Mouse (Mus musculus): ENCODE results near the gene Kcp. TPM values are rescaled to one million over a fixed set of nuclear protein-coding genes. Genes with fewer than 3 reads are reported as not detected.

Kcp gene
- polyA plus RNA-seq, 1 experiment from 2014 or later: 28.3 TPM

- no peak overlapping the region for H3K27ac ChIP-seq (replicated peaks)
- H3K9ac ChIP-seq: no peak overlapping the region
- no peaks in the 10 kb centered on the region for H3K9me3 ChIP-seq (replicated peaks)
- H3K4me2 ChIP-seq (replicated peaks): no peak overlapping the region
- H3K4me3 ChIP-seq (replicated peaks): no peak overlapping the region
- H3K27me3 ChIP-seq: no peaks in the 10 kb centered on the region
- 32% methylated on average over 4 of the region's 4 CpGs for WGBS
- ATAC-seq (ENCODE audit: insufficient number of reproducible peaks, low FRiP score, low TSS enrichment, low read depth): no peak
- H3K36me3 ChIP-seq: peaks cover 91% of the 10 kb centered on the region
- no peaks in the 10 kb centered on the region for H3K4me1 ChIP-seq
Measured at GRCm38 (mm10) chr6:29449858-29450257, 57.9 kb downstream of the Kcp start.

DNA sequence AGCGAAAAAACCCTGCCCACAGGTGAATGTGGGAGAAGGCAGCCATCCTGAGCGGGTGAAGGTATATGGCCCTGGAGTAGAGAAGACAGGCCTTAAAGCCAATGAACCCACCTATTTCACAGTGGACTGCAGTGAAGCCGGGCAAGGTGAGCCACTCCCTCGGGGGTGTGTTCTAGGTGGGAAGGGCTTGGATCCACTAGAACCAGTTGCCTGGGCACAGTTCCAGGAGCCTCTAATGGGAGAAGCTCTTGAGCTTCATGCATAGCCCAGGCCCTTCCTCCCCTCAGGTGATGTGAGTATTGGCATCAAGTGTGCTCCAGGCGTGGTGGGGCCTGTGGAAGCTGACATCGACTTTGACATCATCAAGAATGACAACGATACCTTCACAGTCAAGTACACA, 62.4 kb downstream of the Kcp start:
- no peaks in the 10 kb centered on the region for H3K9me3 ChIP-seq (replicated peaks)
- no peak overlapping the region for H3K27ac ChIP-seq (replicated peaks)
- H3K4me3 ChIP-seq (replicated peaks): no peak overlapping the region
- WGBS: 90% methylated on average over 7 of the region's 7 CpGs
- no peak for ATAC-seq (ENCODE audit: insufficient number of reproducible peaks, low FRiP score, low TSS enrichment, low read depth)
- H3K4me2 ChIP-seq (replicated peaks): no peak overlapping the region
- H3K36me3 ChIP-seq: peaks cover 93% of the 10 kb centered on the region
- H3K9ac ChIP-seq: no peak overlapping the region
- H3K27me3 ChIP-seq: no peaks in the 10 kb centered on the region
- no peaks in the 10 kb centered on the region for H3K4me1 ChIP-seq

DNA sequence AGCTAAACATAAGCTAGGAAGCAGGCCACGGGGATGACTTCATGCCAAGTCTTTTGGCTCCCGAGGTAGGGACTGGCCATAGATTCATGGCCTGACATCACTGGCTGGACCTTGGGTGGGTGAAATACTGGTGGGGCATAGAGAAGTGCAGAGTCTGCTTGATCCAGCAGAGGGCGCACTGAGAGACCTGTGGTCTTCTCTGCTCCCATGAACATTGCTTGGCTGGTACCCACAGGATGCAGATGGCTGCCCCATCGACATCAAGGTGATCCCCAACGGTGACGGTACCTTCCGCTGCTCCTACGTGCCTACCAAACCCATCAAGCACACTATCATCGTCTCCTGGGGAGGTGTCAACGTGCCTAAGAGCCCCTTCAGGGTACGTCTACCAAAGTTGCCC, 63.0 kb downstream of the Kcp start:
- H3K9me3 ChIP-seq (replicated peaks): no peaks in the 10 kb centered on the region
- H3K4me3 ChIP-seq (replicated peaks): no peak overlapping the region
- no peak for ATAC-seq (ENCODE audit: insufficient number of reproducible peaks, low FRiP score, low TSS enrichment, low read depth)
- no peak overlapping the region for H3K4me2 ChIP-seq (replicated peaks)
- H3K36me3 ChIP-seq: peaks cover 94% of the 10 kb centered on the region
- no peaks in the 10 kb centered on the region for H3K27me3 ChIP-seq
- no peak overlapping the region for H3K9ac ChIP-seq
- H3K4me1 ChIP-seq: no peaks in the 10 kb centered on the region
- 70% methylated on average over 11 of the region's 11 CpGs for WGBS
- H3K27ac ChIP-seq (replicated peaks): no peak overlapping the region

DNA sequence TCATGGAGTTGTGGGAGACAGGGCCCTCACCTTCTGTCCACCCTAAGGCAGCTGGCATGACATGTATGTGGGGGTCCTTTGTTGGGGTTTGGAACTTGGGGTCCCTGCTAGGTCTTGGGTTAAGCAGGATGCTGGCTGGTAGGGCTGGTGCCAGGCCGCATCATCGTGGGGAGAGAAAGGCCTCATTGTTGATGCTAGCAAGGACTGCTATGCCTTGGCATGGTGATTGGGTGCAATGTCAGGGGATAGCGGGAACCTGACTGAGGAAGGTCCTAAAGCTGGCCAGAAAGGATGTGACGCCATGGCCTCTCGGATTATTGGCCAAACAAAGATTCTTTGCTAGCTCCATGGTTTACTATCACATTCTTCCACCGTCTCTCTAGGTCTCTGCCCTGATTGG, 68.0 kb downstream of the Kcp start:
- H3K36me3 ChIP-seq: peaks cover 59% of the 10 kb centered on the region
- ATAC-seq (ENCODE audit: insufficient number of reproducible peaks, low FRiP score, low TSS enrichment, low read depth): no peak
- H3K9ac ChIP-seq: no peak overlapping the region
- no peak overlapping the region for H3K27ac ChIP-seq (replicated peaks)
- H3K4me1 ChIP-seq: peaks cover 24% of the 10 kb centered on the region
- H3K9me3 ChIP-seq (replicated peaks): no peaks in the 10 kb centered on the region
- H3K4me2 ChIP-seq (replicated peaks): no peak overlapping the region
- 0 out of 2 replicates have a peak, but pooled peaks cover 3% of the 10 kb centered on the region for H3K27me3 ChIP-seq
- 89% methylated on average over 6 of the region's 6 CpGs for WGBS
- H3K4me3 ChIP-seq (replicated peaks): no peak overlapping the region

DNA sequence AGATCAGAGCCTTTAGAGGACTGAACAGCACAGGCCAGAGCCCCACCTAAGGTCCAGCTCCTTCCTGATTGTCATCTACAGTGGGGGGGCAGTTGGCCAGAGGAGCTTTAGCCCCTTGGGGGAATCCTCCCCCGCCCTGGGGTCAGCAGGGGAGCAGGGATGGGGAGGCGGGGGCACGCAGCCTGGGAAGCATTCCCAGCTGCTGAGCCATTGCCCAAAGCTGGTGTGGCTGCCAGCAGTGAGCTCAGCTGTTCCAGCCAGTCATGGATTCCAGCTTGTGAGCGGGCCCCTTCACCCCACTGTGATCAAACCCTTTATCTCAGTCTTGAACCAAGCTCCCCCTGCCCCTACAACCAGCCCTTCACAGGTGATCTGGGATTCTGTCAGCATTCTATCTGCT, 68.5 kb downstream of the Kcp start:
- Histone ChIP-seq H3K9ac (no peak overlapping the region), H3K27me3 (0 out of 2 replicates have a peak, but pooled peaks cover 3% of the 10 kb centered on the region), H3K4me2 (replicated peaks) (no peak overlapping the region), H3K36me3 (peaks cover 56% of the 10 kb centered on the region), H3K4me3 (replicated peaks) (no peak overlapping the region), H3K9me3 (replicated peaks) (no peaks in the 10 kb centered on the region), H3K4me1 (peaks cover 24% of the 10 kb centered on the region), H3K27ac (replicated peaks) (no peak overlapping the region)
- WGBS: 66% methylated on average over 4 of the region's 4 CpGs
- ATAC-seq (ENCODE audit: insufficient number of reproducible peaks, low FRiP score, low TSS enrichment, low read depth): no peak

DNA sequence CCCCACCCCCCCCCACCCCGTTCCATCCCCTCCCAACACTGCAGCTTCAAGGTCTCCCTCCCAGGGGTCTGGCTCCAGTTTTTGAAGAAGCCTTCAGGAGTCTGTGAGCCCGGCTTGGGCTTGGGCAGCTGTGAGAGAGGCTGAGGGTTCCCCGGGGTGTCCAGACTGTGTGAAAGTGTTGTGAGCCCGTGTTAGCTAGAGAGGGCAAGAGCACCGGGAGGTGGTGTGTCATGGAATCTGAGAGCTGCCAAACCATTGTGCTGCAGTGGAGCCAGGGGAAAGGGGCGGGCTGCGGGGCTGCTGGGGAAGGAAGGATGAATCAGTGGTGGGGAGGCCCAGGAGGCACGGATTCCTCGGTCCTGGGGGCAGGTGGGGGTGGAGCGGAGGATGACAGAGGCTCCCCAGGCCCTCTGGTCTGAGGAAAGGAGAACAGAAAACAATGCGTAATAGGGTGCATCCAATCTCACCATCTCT, 71.3 kb downstream of the Kcp start:
- H3K4me3 ChIP-seq (replicated peaks): peak overlapping the region; percentile 64
- H3K4me1 ChIP-seq: peaks cover 43% of the 10 kb centered on the region
- no peak for ATAC-seq (ENCODE audit: insufficient number of reproducible peaks, low FRiP score, low TSS enrichment, low read depth)
- H3K27me3 ChIP-seq: peaks cover 3% of the 10 kb centered on the region; the same call in 1 of the 2 replicates
- peak overlapping the region; percentile 82 for H3K4me2 ChIP-seq (replicated peaks)
- H3K27ac ChIP-seq (replicated peaks): peak overlapping the region; percentile 91
- no peaks in the 10 kb centered on the region for H3K9me3 ChIP-seq (replicated peaks)
- H3K9ac ChIP-seq: 0 out of 2 replicates have a peak overlapping the region, but pooled peaks have one; percentile 12
- H3K36me3 ChIP-seq: peaks cover 30% of the 10 kb centered on the region
- 5% methylated on average over 11 of the region's 11 CpGs for WGBS

DNA sequence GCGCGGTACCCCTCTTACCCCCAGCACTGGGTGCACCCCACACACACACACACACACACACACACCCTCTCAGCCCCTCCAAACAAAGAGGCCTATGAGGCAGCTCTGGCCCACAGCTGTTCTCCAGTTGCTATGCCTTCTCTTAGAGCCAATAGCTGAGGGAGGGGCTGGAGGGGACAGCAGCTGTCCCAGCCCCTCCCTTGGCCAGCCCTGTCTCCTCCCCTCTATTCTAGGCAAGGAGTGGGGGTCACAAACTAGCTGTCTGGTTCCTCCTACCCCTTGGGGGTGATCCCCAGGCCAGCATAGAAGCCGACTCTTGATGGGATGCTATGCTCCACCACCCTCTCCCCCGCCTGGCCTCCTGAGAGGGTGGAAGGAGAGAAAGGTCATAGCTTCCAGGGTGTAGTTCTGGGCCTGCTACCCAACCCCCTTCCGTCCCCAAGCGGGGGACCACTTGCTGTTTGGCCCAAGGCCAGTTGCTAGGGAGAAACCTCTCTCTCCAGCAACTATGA, 71.8 kb downstream of the Kcp start:
- Histone ChIP-seq H3K27me3 (peaks cover 3% of the 10 kb centered on the region; the same call in 1 of the 2 replicates), H3K4me3 (replicated peaks) (peak overlapping the region; percentile 64), H3K4me1 (peaks cover 46% of the 10 kb centered on the region), H3K27ac (replicated peaks) (peak overlapping the region; percentile 91), H3K9me3 (replicated peaks) (no peaks in the 10 kb centered on the region), H3K36me3 (peaks cover 25% of the 10 kb centered on the region), H3K4me2 (replicated peaks) (peak overlapping the region; percentile 82), H3K9ac (no peak overlapping the region; the same call in none of the 2 replicates)
- 27% methylated on average over 6 of the region's 6 CpGs for WGBS
- ATAC-seq (ENCODE audit: insufficient number of reproducible peaks, low FRiP score, low TSS enrichment, low read depth): peak; percentile 73

- peak; percentile 74 for ATAC-seq (ENCODE audit: insufficient number of reproducible peaks, low FRiP score, low TSS enrichment, low read depth)
- peaks cover 50% of the 10 kb centered on the region for H3K4me1 ChIP-seq
- H3K9ac ChIP-seq: no peak overlapping the region; the same call in 1 of the 2 replicates
- H3K27ac ChIP-seq (replicated peaks): peak overlapping the region; percentile 91
- peak overlapping the region; percentile 82 for H3K4me2 ChIP-seq (replicated peaks)
- H3K27me3 ChIP-seq: peaks cover 3% of the 10 kb centered on the region; the same call in 1 of the 2 replicates
- H3K4me3 ChIP-seq (replicated peaks): peak overlapping the region; percentile 64
- no peaks in the 10 kb centered on the region for H3K9me3 ChIP-seq (replicated peaks)
- WGBS: 5% methylated on average over 13 of the region's 13 CpGs
- peaks cover 16% of the 10 kb centered on the region for H3K36me3 ChIP-seq
Measured at GRCm38 (mm10) chr6:29434911-29435691, 72.7 kb downstream of the Kcp start.

GRCm38 (mm10) chr6:29433804-29434795, 73.7 kb downstream of the Kcp start:
- WGBS: 6% methylated on average over 27 of the region's 27 CpGs
- ATAC-seq (ENCODE audit: insufficient number of reproducible peaks, low FRiP score, low TSS enrichment, low read depth): no peak
- peak overlapping the region; percentile 64 for H3K4me3 ChIP-seq (replicated peaks)
- H3K4me2 ChIP-seq (replicated peaks): peak overlapping the region; percentile 82
- peaks cover 8% of the 10 kb centered on the region; the same call in 1 of the 2 replicates for H3K36me3 ChIP-seq
- peaks cover 3% of the 10 kb centered on the region; the same call in 1 of the 2 replicates for H3K27me3 ChIP-seq
- peak overlapping the region; percentile 91 for H3K27ac ChIP-seq (replicated peaks)
- H3K4me1 ChIP-seq: peaks cover 50% of the 10 kb centered on the region
- H3K9ac ChIP-seq: peak overlapping the region; percentile 69
- H3K9me3 ChIP-seq (replicated peaks): no peaks in the 10 kb centered on the region

DNA sequence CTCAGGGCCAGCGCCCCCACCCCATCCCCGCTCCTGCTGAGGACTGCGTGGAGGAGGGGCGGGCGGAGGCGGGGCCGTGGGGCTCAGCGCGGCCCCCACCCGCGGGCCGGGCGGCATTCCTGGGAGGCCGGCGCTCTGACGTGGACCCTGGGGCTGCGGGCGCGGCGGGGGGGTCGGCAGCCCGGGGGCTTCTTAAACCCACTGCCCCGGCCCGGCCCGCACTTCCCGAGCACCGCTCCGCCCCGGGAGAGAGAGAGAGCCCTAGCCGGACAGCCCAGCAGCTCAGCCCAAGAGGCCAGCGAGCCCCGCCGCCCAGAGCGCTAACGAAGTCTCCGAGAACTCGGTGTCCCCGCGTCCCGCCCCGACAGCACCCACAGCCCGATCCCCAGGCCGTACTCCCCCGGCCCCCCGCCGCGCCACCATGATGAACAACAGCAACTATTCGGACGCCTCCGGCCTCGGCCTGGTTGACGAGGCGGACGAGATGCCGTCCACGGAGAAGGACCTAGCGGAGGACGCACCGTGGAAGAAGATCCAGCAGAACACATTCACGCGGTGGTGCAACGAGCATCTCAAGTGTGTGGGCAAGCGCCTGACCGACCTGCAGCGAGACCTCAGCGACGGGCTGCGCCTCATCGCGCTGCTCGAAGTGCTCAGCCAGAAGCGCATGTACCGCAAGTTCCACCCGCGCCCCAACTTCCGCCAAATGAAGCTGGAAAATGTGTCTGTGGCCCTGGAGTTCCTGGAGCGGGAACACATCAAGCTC, 74.5 kb downstream of the Kcp start, which contains the start of gene Flnc:
TSS of gene Flnc (plus strand) at position 219 of the 766 bp plus-strand sequence.
- peak; percentile 25; the same call in 1 of the 2 replicates for ATAC-seq (ENCODE audit: insufficient number of reproducible peaks, low FRiP score, low TSS enrichment, low read depth)
- peak within 1 kb of the TSS; percentile 82 for H3K4me2 ChIP-seq (replicated peaks)
- peaks cover 2% of the 10 kb centered on the region; the same call in 1 of the 2 replicates for H3K27me3 ChIP-seq
- H3K27ac ChIP-seq (replicated peaks): peak within 1 kb of the TSS; percentile 91
- WGBS: under 1% methylated on average over 76 of the region's 77 CpGs
- peak within 1 kb of the TSS; percentile 64 for H3K4me3 ChIP-seq (replicated peaks)
- H3K9me3 ChIP-seq (replicated peaks): no peaks in the 10 kb centered on the region
- no peaks in the 10 kb centered on the region for H3K36me3 ChIP-seq
- peaks cover 50% of the 10 kb centered on the region for H3K4me1 ChIP-seq
- peak within 1 kb of the TSS; percentile 69 for H3K9ac ChIP-seq
